Comparison of ENCODE assay signal across 33 mouse cellular contexts in the genomic region with DNA sequence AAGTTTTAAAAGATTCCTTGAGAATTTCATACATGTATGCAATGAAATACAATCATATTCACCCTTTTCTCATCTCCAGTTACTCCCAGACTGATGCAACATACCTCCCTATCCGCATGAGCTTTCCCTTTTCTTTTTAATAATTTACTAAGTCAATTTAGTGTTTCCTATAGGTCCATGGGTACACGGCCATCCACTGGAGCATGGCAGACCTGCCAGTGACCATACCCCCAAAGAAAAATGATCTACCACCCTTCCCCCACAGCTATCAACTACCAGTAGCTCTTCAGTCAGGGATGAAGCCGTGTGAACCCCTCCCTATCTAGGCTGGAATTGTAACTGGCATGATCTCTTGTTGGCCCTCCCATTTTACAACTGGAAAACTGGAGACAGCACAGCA.
"Had no signal": no experiment of that assay in that cellular context is flagged by ENCODE, and none has a peak within 500 bp of the region (broad histone marks: within the 10 kb centered on the region; RNA-seq: fewer than 3 reads in every experiment).

No protein-coding gene starts in this region.

- H3K27me3 ChIP-seq: limb, embryonic 12.5 days; limb, embryonic 13.5 days; limb, embryonic 15.5 days; liver, embryonic 12.5 days; liver, embryonic 13.5 days; liver, embryonic 15.5 days; lung, embryonic 15.5 days; megakaryocyte, embryonic 14.5 days; midbrain, embryonic 12.5 days; midbrain, embryonic 13.5 days; midbrain, embryonic 15.5 days; neural tube, embryonic 12.5 days; neural tube, embryonic 13.5 days had no signal

- ATAC-seq: liver, embryonic 12.5 days; liver, postnatal 0 days; lung, postnatal 0 days; midbrain, embryonic 13.5 days; midbrain, embryonic 15.5 days; midbrain, embryonic 16.5 days had no signal

- H3K36me3 ChIP-seq: limb, embryonic 10.5 days; limb, embryonic 12.5 days; limb, embryonic 13.5 days; limb, embryonic 15.5 days; liver, embryonic 12.5 days; liver, embryonic 13.5 days; liver, embryonic 15.5 days; lung, embryonic 15.5 days; midbrain, embryonic 10.5 days; midbrain, embryonic 12.5 days; midbrain, embryonic 13.5 days; midbrain, embryonic 15.5 days; neural tube, embryonic 12.5 days; neural tube, embryonic 13.5 days had no signal

- H3K4me3 ChIP-seq: limb, embryonic 10.5 days; limb, embryonic 12.5 days; limb, embryonic 13.5 days; limb, embryonic 15.5 days; liver, embryonic 12.5 days; liver, embryonic 13.5 days; liver, embryonic 15.5 days; lung, embryonic 15.5 days; megakaryocyte, embryonic 14.5 days; midbrain, embryonic 10.5 days; midbrain, embryonic 12.5 days; midbrain, embryonic 13.5 days; midbrain, embryonic 15.5 days; myocyte; neural tube, embryonic 12.5 days; neural tube, embryonic 13.5 days had no signal

- H3K27ac ChIP-seq: limb, embryonic 10.5 days; limb, embryonic 12.5 days; limb, embryonic 13.5 days; limb, embryonic 15.5 days; liver, embryonic 12.5 days; liver, embryonic 13.5 days; liver, embryonic 14.5 days; liver, embryonic 15.5 days; lung, embryonic 15.5 days; macrophage; midbrain, embryonic 10.5 days; midbrain, embryonic 12.5 days; midbrain, embryonic 13.5 days; midbrain, embryonic 15.5 days; neural tube, embryonic 12.5 days; neural tube, embryonic 13.5 days had no signal

- H3K9me3 ChIP-seq: limb, embryonic 10.5 days; limb, embryonic 15.5 days; liver, embryonic 12.5 days; liver, embryonic 13.5 days; liver, embryonic 15.5 days; lung, embryonic 15.5 days; midbrain, embryonic 10.5 days; midbrain, embryonic 12.5 days; midbrain, embryonic 13.5 days; midbrain, embryonic 15.5 days; neural tube, embryonic 12.5 days; neural tube, embryonic 13.5 days had no signal

- H3K9ac ChIP-seq: limb, embryonic 12.5 days; limb, embryonic 13.5 days; limb, embryonic 15.5 days; liver, embryonic 12.5 days; liver, embryonic 13.5 days; liver, embryonic 14.5 days; liver, embryonic 15.5 days; liver, postnatal 0 days; lung, embryonic 14.5 days; lung, embryonic 15.5 days; midbrain, embryonic 12.5 days; midbrain, embryonic 13.5 days; midbrain, embryonic 15.5 days; neural tube, embryonic 12.5 days; neural tube, embryonic 13.5 days had no signal

- DNase-seq: left cerebral cortex, postnatal 4 days; liver; liver, embryonic 13.5 days; liver, postnatal 0 days; lung, adult 18-20 months; lung, adult 2 months; lung, embryonic 14.5 days; lung, postnatal 10 days; lung, postnatal 14 days; lung, postnatal 36 days; lung, postnatal 4 days; midbrain, embryonic 14.5 days had no signal

- H3K4me2 ChIP-seq: limb, embryonic 12.5 days; limb, embryonic 13.5 days; limb, embryonic 15.5 days; liver, embryonic 11.5 days; liver, embryonic 12.5 days; liver, embryonic 13.5 days; liver, embryonic 15.5 days; lung, embryonic 14.5 days; lung, embryonic 15.5 days; midbrain, embryonic 11.5 days; midbrain, embryonic 12.5 days; midbrain, embryonic 13.5 days; midbrain, embryonic 15.5 days; neural tube, embryonic 12.5 days; neural tube, embryonic 13.5 days had no signal

- H3K4me1 ChIP-seq: limb, embryonic 10.5 days; limb, embryonic 12.5 days; limb, embryonic 13.5 days; limb, embryonic 15.5 days; liver, embryonic 12.5 days; liver, embryonic 13.5 days; liver, embryonic 15.5 days; lung, embryonic 15.5 days; megakaryocyte, embryonic 14.5 days; midbrain, embryonic 10.5 days; midbrain, embryonic 12.5 days; midbrain, embryonic 13.5 days; midbrain, embryonic 15.5 days; neural tube, embryonic 12.5 days; neural tube, embryonic 13.5 days had no signal
